Mouse (Mus musculus): Measurements from ENCODE around the gene Sema4d. TPM values are rescaled to one million over a fixed set of nuclear protein-coding genes. Genes with fewer than 3 reads are reported as not detected.
A peak's percentile ranks its signal among the peaks of the same experiment; 100 is the strongest.

The Sema4d gene
- polyA plus RNA-seq, 1 experiment from 2014 or later = 6.7 TPM

- Histone ChIP-seq H3K27ac (replicated peaks) (no peak overlapping the region), H3K4me3 (ENCODE audit: low read depth, low read length) (no peak overlapping the region), H3K27me3 (ENCODE audit: control insufficient read depth, insufficient read depth, low read length) (no peaks in the 10 kb centered on the region), H3K4me2 (replicated peaks; ENCODE audit: low read depth) (no peak overlapping the region), H3K4me1 (replicated peaks; ENCODE audit: control insufficient read depth, insufficient read depth) (no peaks in the 10 kb centered on the region), H3K9ac (ENCODE audit: low read length) (no peak overlapping the region), H3K36me3 (ENCODE audit: control insufficient read depth, insufficient read depth, low read length) (no peaks in the 10 kb centered on the region), H3K9me3 (ENCODE audit: control insufficient read depth, low read length) (no peaks in the 10 kb centered on the region)
- no peak for TF ChIP-seq EP300 (optimal IDR thresholded peaks at IDR 0.05)
- no peak for TF ChIP-seq CTCF (IDR thresholded peaks at IDR 0.05; ENCODE audit: low read depth)
- ATAC-seq (ENCODE audit: low FRiP score, low TSS enrichment) (no peak), DNase-seq (ENCODE audit: low spot score) (no peak)
- WGBS = 68% methylated on average over 20 of the region's 20 CpGs
Measured at GRCm38 (mm10) chr13:51737033-51737948, 56.3 kb downstream of the Sema4d start.

DNA sequence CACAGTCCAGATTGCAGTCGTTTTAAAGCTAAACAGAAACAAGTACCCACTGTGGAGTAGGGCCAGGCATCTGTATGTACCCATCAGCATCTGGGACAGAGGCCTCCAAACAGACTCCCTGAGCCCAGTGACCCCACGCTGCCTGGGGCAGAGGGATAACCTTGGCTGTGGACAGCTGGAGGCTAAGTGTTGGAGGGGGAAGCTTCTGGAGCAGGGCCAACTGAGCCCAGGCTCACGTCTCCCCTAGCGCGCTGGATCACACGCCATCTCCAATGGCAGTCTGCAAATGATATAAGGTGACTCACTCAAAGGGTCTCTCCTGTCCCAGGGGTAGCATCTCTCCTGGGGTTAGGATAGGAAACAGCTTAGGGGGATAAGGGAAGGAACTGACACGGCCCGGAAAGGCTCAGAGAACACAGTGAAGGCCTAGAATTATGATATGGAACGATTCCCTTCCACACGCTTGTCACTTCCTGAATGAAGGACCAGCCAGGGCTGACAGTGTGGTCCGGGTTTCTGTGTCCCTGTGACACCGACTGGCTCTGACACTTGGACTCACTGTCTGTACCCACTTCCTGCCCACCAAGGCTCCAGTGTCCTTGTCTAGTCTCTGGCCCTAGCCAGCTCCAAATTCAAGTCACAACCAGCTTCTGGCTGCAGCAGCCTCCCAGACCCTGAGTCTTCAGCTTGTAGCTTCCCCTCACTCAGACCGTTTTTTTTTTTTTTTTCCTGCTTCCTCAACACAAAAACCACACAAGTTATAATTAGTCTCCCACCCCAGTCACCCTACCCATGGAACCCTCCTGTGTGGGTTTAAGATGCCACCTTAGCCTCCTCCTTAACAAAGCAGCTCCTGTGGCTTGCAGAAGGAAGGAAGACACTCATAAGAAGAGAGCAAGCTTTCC lies 57.3 kb downstream of the Sema4d start:
- TF ChIP-seq EP300 (optimal IDR thresholded peaks at IDR 0.05) = no peak
- TF ChIP-seq CTCF (IDR thresholded peaks at IDR 0.05; ENCODE audit: low read depth) = no peak
- no peak overlapping the region for H3K9ac ChIP-seq (ENCODE audit: low read length)
- no peaks in the 10 kb centered on the region for H3K36me3 ChIP-seq (ENCODE audit: control insufficient read depth, insufficient read depth, low read length)
- no peaks in the 10 kb centered on the region for H3K4me1 ChIP-seq (replicated peaks; ENCODE audit: control insufficient read depth, insufficient read depth)
- H3K27ac ChIP-seq (replicated peaks) = 0 out of 2 replicates have a peak overlapping the region, but pooled peaks have one; percentile 8
- DNase-seq (ENCODE audit: low spot score) = no peak
- no peak overlapping the region for H3K4me3 ChIP-seq (ENCODE audit: low read depth, low read length)
- H3K9me3 ChIP-seq (ENCODE audit: control insufficient read depth, low read length) = no peaks in the 10 kb centered on the region
- no peak for ATAC-seq (ENCODE audit: low FRiP score, low TSS enrichment)
- 68% methylated on average over 13 of the region's 13 CpGs for WGBS
- H3K27me3 ChIP-seq (ENCODE audit: control insufficient read depth, insufficient read depth, low read length) = no peaks in the 10 kb centered on the region
- H3K4me2 ChIP-seq (replicated peaks; ENCODE audit: low read depth) = no peak overlapping the region

DNA sequence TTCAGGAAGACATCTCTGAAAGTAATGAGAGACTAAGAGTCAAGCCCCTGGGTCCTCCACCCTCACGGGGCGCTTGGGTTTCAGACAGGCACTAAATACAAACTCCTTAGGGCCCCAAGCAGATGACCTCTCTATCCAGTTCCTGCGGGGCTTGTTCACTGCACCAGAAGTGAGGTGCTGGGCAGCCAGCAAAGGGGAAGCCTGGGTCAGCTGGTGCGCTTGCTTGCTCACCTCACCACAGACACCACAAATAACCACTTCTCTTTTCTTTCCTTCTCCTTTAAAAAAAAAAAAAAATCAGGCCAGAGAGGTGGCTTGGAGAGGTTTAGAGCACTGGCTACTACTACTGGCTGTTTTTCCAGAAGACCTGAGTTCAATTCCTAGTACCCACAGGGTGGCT lies 59.0 kb downstream of the Sema4d start:
- H3K36me3 ChIP-seq (ENCODE audit: control insufficient read depth, insufficient read depth, low read length) = no peaks in the 10 kb centered on the region
- H3K4me2 ChIP-seq (replicated peaks; ENCODE audit: low read depth) = no peak overlapping the region
- H3K4me1 ChIP-seq (replicated peaks; ENCODE audit: control insufficient read depth, insufficient read depth) = peaks cover 3% of the 10 kb centered on the region; the same call in 1 of the 2 replicates
- ATAC-seq (ENCODE audit: low FRiP score, low TSS enrichment) (no peak), DNase-seq (ENCODE audit: low spot score) (no peak)
- WGBS = 91% methylated on average over 4 of the region's 4 CpGs
- no peak overlapping the region for H3K27ac ChIP-seq (replicated peaks)
- TF ChIP-seq EP300 (optimal IDR thresholded peaks at IDR 0.05) (no peak), CTCF (IDR thresholded peaks at IDR 0.05; ENCODE audit: low read depth) (no peak)
- H3K9ac ChIP-seq (ENCODE audit: low read length) = no peak overlapping the region
- no peak overlapping the region for H3K4me3 ChIP-seq (ENCODE audit: low read depth, low read length)
- no peaks in the 10 kb centered on the region for H3K27me3 ChIP-seq (ENCODE audit: control insufficient read depth, insufficient read depth, low read length)
- no peaks in the 10 kb centered on the region for H3K9me3 ChIP-seq (ENCODE audit: control insufficient read depth, low read length)

- Histone ChIP-seq H3K27me3 (ENCODE audit: control insufficient read depth, insufficient read depth, low read length) (no peaks in the 10 kb centered on the region), H3K4me1 (replicated peaks; ENCODE audit: control insufficient read depth, insufficient read depth) (peaks cover 3% of the 10 kb centered on the region; the same call in 1 of the 2 replicates), H3K36me3 (ENCODE audit: control insufficient read depth, insufficient read depth, low read length) (no peaks in the 10 kb centered on the region), H3K9ac (ENCODE audit: low read length) (no peak overlapping the region), H3K27ac (replicated peaks) (no peak overlapping the region), H3K4me3 (ENCODE audit: low read depth, low read length) (no peak overlapping the region), H3K4me2 (replicated peaks; ENCODE audit: low read depth) (no peak overlapping the region), H3K9me3 (ENCODE audit: control insufficient read depth, low read length) (no peaks in the 10 kb centered on the region)
- ATAC-seq (ENCODE audit: low FRiP score, low TSS enrichment) (no peak), DNase-seq (ENCODE audit: low spot score) (no peak)
- TF ChIP-seq EP300 (optimal IDR thresholded peaks at IDR 0.05) (no peak), CTCF (IDR thresholded peaks at IDR 0.05; ENCODE audit: low read depth) (no peak)
- WGBS = 74% methylated on average over 14 of the region's 14 CpGs
Measured at GRCm38 (mm10) chr13:51732097-51732664, 61.4 kb downstream of the Sema4d start.

DNA sequence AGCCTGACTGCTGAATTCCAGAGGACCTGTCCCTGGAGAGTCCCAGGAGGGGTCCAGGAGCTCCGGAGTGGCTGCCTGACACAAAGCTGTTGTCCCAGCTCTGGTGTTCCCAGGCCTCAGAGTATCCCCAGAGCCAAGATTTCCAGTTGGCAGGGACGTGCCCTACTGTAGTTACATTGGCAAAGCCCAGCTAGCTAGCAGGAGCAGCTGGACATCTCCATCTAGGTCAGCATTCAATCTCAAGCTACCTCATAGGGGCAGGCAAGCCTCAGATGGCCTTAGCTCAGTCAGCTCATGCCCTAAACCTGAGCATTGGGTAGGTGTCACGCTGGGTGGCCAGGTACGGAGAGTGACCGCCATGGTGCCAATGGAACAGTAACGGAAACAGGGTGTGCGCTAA lies 62.1 kb downstream of the Sema4d start:
- Histone ChIP-seq H3K9ac (ENCODE audit: low read length) (no peak overlapping the region), H3K27ac (replicated peaks) (no peak overlapping the region), H3K9me3 (ENCODE audit: control insufficient read depth, low read length) (no peaks in the 10 kb centered on the region), H3K4me3 (ENCODE audit: low read depth, low read length) (no peak overlapping the region), H3K36me3 (ENCODE audit: control insufficient read depth, insufficient read depth, low read length) (no peaks in the 10 kb centered on the region), H3K4me1 (replicated peaks; ENCODE audit: control insufficient read depth, insufficient read depth) (peaks cover 3% of the 10 kb centered on the region; the same call in 1 of the 2 replicates), H3K4me2 (replicated peaks; ENCODE audit: low read depth) (no peak overlapping the region), H3K27me3 (ENCODE audit: control insufficient read depth, insufficient read depth, low read length) (no peaks in the 10 kb centered on the region)
- WGBS = 87% methylated on average over 7 of the region's 7 CpGs
- ATAC-seq (ENCODE audit: low FRiP score, low TSS enrichment) = no peak
- TF ChIP-seq CTCF (IDR thresholded peaks at IDR 0.05; ENCODE audit: low read depth) (no peak), EP300 (optimal IDR thresholded peaks at IDR 0.05) (no peak)
- DNase-seq (ENCODE audit: low spot score) = no peak
